Mouse (Mus musculus) embryonic facial prominence, embryonic 14.5 days (tissue): Measurements from ENCODE around the gene Trmo. TPM values are rescaled to one million over a fixed set of nuclear protein-coding genes. Genes with fewer than 3 reads are reported as not detected.

Experiments used
- ATAC-seq: fragments of 200-750 bp; cut with Nextera tagmentation; 2 replicates; pipeline ENCODE4 v1.8.0; 2017; ENCODE audit warnings: low read depth, moderate number of reproducible peaks, moderate TSS enrichment
- DNase-seq: peaks from one replicate; pipeline ENCODE4 v3.0.0-alpha.2; 2015; ENCODE audit warnings: low spot score
- H3K27ac ChIP-seq: fragments of 300-500 bp; sonication (generic); replicated peaks from 2 replicates; pipeline ENCODE4 v1.5.1; 2014; ENCODE audit warnings: low read depth, mild to moderate bottlenecking, low read length, moderate library complexity
- H3K27me3 ChIP-seq: fragments of 300-500 bp; sonication (generic); replicated peaks from 2 replicates; pipeline ENCODE4 v1.6.1; 2014; ENCODE audit warnings: low read length; ENCODE audit not compliant: control insufficient read depth, insufficient read depth
- H3K36me3 ChIP-seq: fragments of 300-500 bp; sonication (generic); 2 replicates; pipeline ENCODE4 v1.6.1; 2014; ENCODE audit warnings: low read length, mixed read lengths; ENCODE audit not compliant: control insufficient read depth, insufficient read depth
- H3K4me1 ChIP-seq: fragments of 300-500 bp; sonication (generic); 2 replicates; pipeline ENCODE4 v1.6.1; 2014; ENCODE audit warnings: antibody characterized with exemption, low read length; ENCODE audit not compliant: control insufficient read depth, insufficient read depth
- H3K4me2 ChIP-seq: fragments of 300-500 bp; sonication (generic); 2 replicates; pipeline ENCODE4 v1.6.1; 2014; ENCODE audit warnings: low read depth, mild to moderate bottlenecking, low read length, moderate library complexity, mixed read lengths
- H3K4me3 ChIP-seq: fragments of 300-500 bp; sonication (generic); 2 replicates; pipeline ENCODE4 v1.5.1; 2014; ENCODE audit warnings: low read depth, mild to moderate bottlenecking, low read length
- H3K9ac ChIP-seq: fragments of 300-500 bp; sonication (generic); 2 replicates; pipeline ENCODE4 v1.6.1; 2014; ENCODE audit warnings: low read depth, mild to moderate bottlenecking, low read length, moderate library complexity, mixed read lengths
- H3K9me3 ChIP-seq: fragments of 300-500 bp; sonication (generic); 2 replicates; pipeline ENCODE4 v1.6.1; 2016; ENCODE audit warnings: low read length; ENCODE audit not compliant: control insufficient read depth
- WGBS: fragments of 180-500 bp; shearing (Covaris S2); extraction: QIAGEN DNeasy Blood & Tissue Kit; methylation state at CpG from one replicate; pipeline ENCODE4 v1.1.7; 2014; 5-methylcytosine and 5-hydroxymethylcytosine counted together
- polyA plus RNA-seq: library from polyadenylated mRNA; unstranded; fragments of >200 nt; fragmentation: Nextera tagmentation; extraction: Ambion mirVana; gene quantifications from 2 replicates; pipeline ENCODE4 v1.2.1, GENCODE M21; 2014

The Trmo gene
- polyA plus RNA-seq, 1 experiment from 2014 or later, result 8.8 TPM

GRCm38 (mm10) chr4:46339584-46339983, 49.7 kb downstream of the Trmo start:
- no peaks in the 10 kb centered on the region; the same call in 1 of the 2 replicates for H3K4me1 ChIP-seq
- H3K4me3 ChIP-seq, result no peak overlapping the region
- ATAC-seq (no peak), DNase-seq (no peak)
- H3K9me3 ChIP-seq, result no peaks in the 10 kb centered on the region
- 2% methylated on average over 25 of the region's 26 CpGs for WGBS
- no peaks in the 10 kb centered on the region for H3K36me3 ChIP-seq
- no peak overlapping the region for H3K27ac ChIP-seq
- no peak overlapping the region for H3K4me2 ChIP-seq
- no peak overlapping the region for H3K9ac ChIP-seq
- H3K27me3 ChIP-seq, result peaks cover 86% of the 10 kb centered on the region

- no peak overlapping the region for H3K9ac ChIP-seq
- H3K4me3 ChIP-seq, result no peak overlapping the region
- H3K4me1 ChIP-seq, result no peaks in the 10 kb centered on the region
- no peaks in the 10 kb centered on the region for H3K36me3 ChIP-seq
- DNase-seq (no peak), ATAC-seq (no peak)
- WGBS, result 17% methylated on average over 10 of the region's 10 CpGs
- peaks cover 84% of the 10 kb centered on the region for H3K27me3 ChIP-seq
- H3K27ac ChIP-seq, result no peak overlapping the region
- no peak overlapping the region for H3K4me2 ChIP-seq
- H3K9me3 ChIP-seq, result no peaks in the 10 kb centered on the region
These were observed 50.2 kb downstream of the Trmo start for GRCm38 (mm10) chr4:46339026-46339425.

GRCm38 (mm10) chr4:46337990-46338389, 51.2 kb downstream of the Trmo start:
- DNase-seq (no peak), ATAC-seq (no peak)
- H3K4me2 ChIP-seq, result no peak overlapping the region
- no peak overlapping the region for H3K4me3 ChIP-seq
- H3K27me3 ChIP-seq, result peaks cover 73% of the 10 kb centered on the region
- H3K9me3 ChIP-seq, result no peaks in the 10 kb centered on the region
- no peak overlapping the region for H3K27ac ChIP-seq
- H3K36me3 ChIP-seq, result no peaks in the 10 kb centered on the region
- no peaks in the 10 kb centered on the region for H3K4me1 ChIP-seq
- H3K9ac ChIP-seq, result no peak overlapping the region
- WGBS, result 0% methylated on average over 3 of the region's 3 CpGs

GRCm38 (mm10) chr4:46335846-46336245, 53.4 kb downstream of the Trmo start:
- Histone ChIP-seq H3K4me2 (no peak overlapping the region), H3K27me3 (peaks cover 52% of the 10 kb centered on the region), H3K4me3 (no peak overlapping the region), H3K9me3 (no peaks in the 10 kb centered on the region), H3K36me3 (no peaks in the 10 kb centered on the region), H3K9ac (no peak overlapping the region), H3K27ac (no peak overlapping the region), H3K4me1 (no peaks in the 10 kb centered on the region)
- no peak for ATAC-seq
- WGBS, result 0% methylated on average over 1 of the region's 1 CpGs
- peak; percentile 56 for DNase-seq

GRCm38 (mm10) chr4:46328906-46329305, 60.3 kb downstream of the Trmo start:
- Histone ChIP-seq H3K4me2 (no peak overlapping the region), H3K27me3 (no peaks in the 10 kb centered on the region), H3K27ac (no peak overlapping the region), H3K9me3 (0 out of 2 replicates have a peak, but pooled peaks cover 4% of the 10 kb centered on the region), H3K4me1 (no peaks in the 10 kb centered on the region), H3K36me3 (no peaks in the 10 kb centered on the region), H3K4me3 (no peak overlapping the region), H3K9ac (no peak overlapping the region)
- ATAC-seq (no peak), DNase-seq (no peak)
- 44% methylated on average over 3 of the region's 3 CpGs for WGBS

Other genes starting within 250 kb of the Trmo start
- gene Xpa, start 193.1 kb downstream of the Trmo start, polyA plus RNA-seq, result 21.0 and 26.0 TPM in 2 replicates
- gene Foxe1, start 45.8 kb downstream of the Trmo start, polyA plus RNA-seq, result 1.6 and 1.7 TPM in 2 replicates
- gene Hemgn, start 24.1 kb upstream of the Trmo start, polyA plus RNA-seq, result 0.47 and 0.51 TPM in 2 replicates
- 238 and 251 TPM in 2 replicates for gene Anp32b, start 61.5 kb upstream of the Trmo start, polyA plus RNA-seq
- 75.3 and 79.9 TPM in 2 replicates for gene Nans, start 99.8 kb upstream of the Trmo start, polyA plus RNA-seq
- gene Trim14, start 146.7 kb upstream of the Trmo start, polyA plus RNA-seq, result 2.9 and 4.0 TPM in 2 replicates
- gene Coro2a, start 212.8 kb upstream of the Trmo start, polyA plus RNA-seq, result 4.0 and 5.0 TPM in 2 replicates